Mouse (Mus musculus) forebrain, embryonic 14.5 days (tissue): ENCODE results near the gene Lrmda. TPM values are rescaled to one million over a fixed set of nuclear protein-coding genes. Genes with fewer than 3 reads are reported as not detected.

ENCODE experiments used
- ATAC-seq: fragments of 200-750 bp; cut with Nextera tagmentation; 2 replicates; pipeline ENCODE4 v1.8.0; 2017; ENCODE audit warnings: mild to moderate bottlenecking, moderate library complexity
- DNase-seq: peaks from one replicate; pipeline ENCODE4 v3.0.0-alpha.2; 2015; ENCODE audit warnings: low spot score
- H3K27ac ChIP-seq: fragments of 300-500 bp; sonication (generic); 2 replicates; pipeline ENCODE4 v1.5.1; 2014; ENCODE audit warnings: low read depth, mild to moderate bottlenecking, control low read depth, low read length, moderate library complexity
- H3K27me3 ChIP-seq: fragments of 300-500 bp; sonication (generic); replicated peaks from 2 replicates; pipeline ENCODE4 v1.6.1; 2014; ENCODE audit warnings: low read length, control low read depth, mixed read lengths; ENCODE audit not compliant: control insufficient read depth, insufficient read depth
- H3K36me3 ChIP-seq: fragments of 300-500 bp; sonication (generic); 2 replicates; pipeline ENCODE4 v1.6.1; 2014; ENCODE audit warnings: low read length, control low read depth; ENCODE audit not compliant: control insufficient read depth, insufficient read depth
- H3K4me1 ChIP-seq: fragments of 300-500 bp; sonication (generic); 2 replicates; pipeline ENCODE4 v1.6.1; 2014; ENCODE audit warnings: antibody characterized with exemption, low read length, control low read depth; ENCODE audit not compliant: control insufficient read depth, insufficient read depth
- H3K4me2 ChIP-seq: fragments of 300-500 bp; sonication (generic); 2 replicates; pipeline ENCODE4 v1.6.1; 2014; ENCODE audit warnings: mild to moderate bottlenecking, control low read depth, low read length
- H3K4me3 ChIP-seq: fragments of 300-500 bp; sonication (generic); 2 replicates; pipeline ENCODE4 v1.5.1; 2014; ENCODE audit warnings: low read depth, low read length, control low read depth
- H3K9ac ChIP-seq: fragments of 300-500 bp; sonication (generic); 2 replicates; pipeline ENCODE4 v1.6.1; 2014; ENCODE audit warnings: mild to moderate bottlenecking, low read length, control low read depth, moderate library complexity
- H3K9me3 ChIP-seq: fragments of 300-500 bp; sonication (generic); replicated peaks from 2 replicates; pipeline ENCODE4 v1.6.1; 2016; ENCODE audit warnings: low read length, control low read depth, mixed read lengths; ENCODE audit not compliant: control insufficient read depth
- WGBS: fragments of 180-500 bp; shearing (Covaris S2); extraction: QIAGEN DNeasy Blood & Tissue Kit; methylation state at CpG from one replicate; pipeline ENCODE4 v1.1.7; 2014; 5-methylcytosine and 5-hydroxymethylcytosine counted together
- polyA plus RNA-seq: library from polyadenylated mRNA; unstranded; fragments of >200 nt; fragmentation: Nextera tagmentation; extraction: Ambion mirVana; gene quantifications from 2 replicates; pipeline ENCODE4 v1.2.1, GENCODE M21; 2014

Gene Lrmda
- polyA plus RNA-seq, 1 experiment from 2014 or later: not detected

- H3K4me3 ChIP-seq: no peak overlapping the region
- ATAC-seq (no peak), DNase-seq (no peak)
- no peak overlapping the region for H3K4me2 ChIP-seq
- H3K36me3 ChIP-seq: no peaks in the 10 kb centered on the region
- H3K9me3 ChIP-seq: no peaks in the 10 kb centered on the region
- no peaks in the 10 kb centered on the region for H3K4me1 ChIP-seq
- no peaks in the 10 kb centered on the region for H3K27me3 ChIP-seq
- H3K9ac ChIP-seq: no peak overlapping the region
- WGBS: 12% methylated on average over 1 of the region's 1 CpGs
- no peak overlapping the region for H3K27ac ChIP-seq
These were observed 1025.8 kb downstream of the Lrmda start for GRCm38 (mm10) chr14:23045322-23045721.

- DNase-seq (peak; percentile 90), ATAC-seq (no peak)
- Histone ChIP-seq H3K36me3 (no peaks in the 10 kb centered on the region), H3K4me2 (no peak overlapping the region), H3K27ac (no peak overlapping the region), H3K9ac (no peak overlapping the region), H3K4me1 (no peaks in the 10 kb centered on the region), H3K9me3 (no peaks in the 10 kb centered on the region), H3K4me3 (no peak overlapping the region), H3K27me3 (no peaks in the 10 kb centered on the region)
- 17% methylated on average over 4 of the region's 4 CpGs for WGBS
These were observed 1026.8 kb downstream of the Lrmda start for GRCm38 (mm10) chr14:23046330-23046729.

DNA sequence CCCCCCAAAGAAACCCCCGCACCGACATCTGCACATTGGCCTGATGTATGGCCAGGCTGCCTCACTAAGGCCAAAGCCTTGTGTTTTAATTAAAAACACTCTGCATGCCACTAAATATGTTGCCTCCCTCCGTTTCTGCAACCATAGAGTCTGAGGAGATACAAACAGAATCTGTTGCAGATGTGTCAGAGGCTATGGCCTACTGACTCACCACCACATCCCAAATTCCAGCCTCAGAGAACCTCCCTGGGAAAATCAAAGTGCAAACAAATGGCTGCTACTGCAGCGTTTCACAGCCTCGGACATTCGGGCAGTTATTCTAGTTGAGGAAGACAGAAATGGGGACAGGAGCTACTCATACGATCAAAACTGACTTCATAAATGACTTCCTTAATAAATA, 1031.9 kb downstream of the Lrmda start:
- H3K4me3 ChIP-seq: no peak overlapping the region
- no peaks in the 10 kb centered on the region for H3K27me3 ChIP-seq
- no peak overlapping the region for H3K9ac ChIP-seq
- 90% methylated on average over 7 of the region's 7 CpGs for WGBS
- no peak overlapping the region for H3K4me2 ChIP-seq
- DNase-seq (no peak), ATAC-seq (no peak)
- 0 out of 2 replicates have a peak, but pooled peaks cover 5% of the 10 kb centered on the region for H3K4me1 ChIP-seq
- H3K36me3 ChIP-seq: no peaks in the 10 kb centered on the region
- no peaks in the 10 kb centered on the region for H3K9me3 ChIP-seq
- H3K27ac ChIP-seq: no peak overlapping the region

DNA sequence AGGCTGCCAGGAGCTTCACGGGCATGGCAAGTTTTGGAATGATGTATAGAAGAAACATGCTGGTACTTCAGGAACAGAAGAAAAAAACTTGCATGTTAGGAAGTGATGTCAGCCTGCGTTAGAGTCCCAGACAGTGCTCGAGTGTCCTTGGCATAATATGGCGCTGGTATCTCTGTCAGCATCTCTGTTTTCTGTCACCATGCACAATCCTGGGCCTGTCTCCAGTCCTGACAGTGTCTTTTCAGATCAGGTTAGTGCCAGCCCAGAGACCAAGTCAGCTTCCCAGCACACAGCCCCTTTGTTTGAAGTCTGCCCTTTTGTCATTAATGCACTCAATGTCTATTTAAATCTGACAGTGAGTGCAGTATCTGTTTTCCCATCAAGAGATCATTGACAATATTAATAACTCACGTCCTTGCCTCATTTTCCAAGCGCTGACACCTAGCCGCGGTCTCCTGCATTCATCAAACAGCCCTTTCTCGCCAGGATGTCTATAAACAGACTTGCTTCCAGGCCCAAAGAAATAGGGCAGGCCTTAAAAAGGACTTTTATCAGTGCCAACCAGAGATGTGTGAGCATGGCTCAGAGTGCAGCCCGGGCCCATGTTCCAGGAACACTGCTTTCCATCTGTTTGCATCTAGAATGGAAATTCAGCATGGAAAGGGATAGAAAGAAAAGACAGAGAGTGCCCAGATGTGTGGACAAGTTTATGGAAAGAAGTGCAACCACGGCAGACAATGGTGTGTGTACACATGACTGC, 1033.5 kb downstream of the Lrmda start:
- H3K36me3 ChIP-seq: no peaks in the 10 kb centered on the region
- 0 out of 2 replicates have a peak, but pooled peaks cover 5% of the 10 kb centered on the region for H3K4me1 ChIP-seq
- H3K4me2 ChIP-seq: no peak overlapping the region
- H3K9me3 ChIP-seq: no peaks in the 10 kb centered on the region
- no peaks in the 10 kb centered on the region for H3K27me3 ChIP-seq
- WGBS: 41% methylated on average over 11 of the region's 11 CpGs
- no peak overlapping the region for H3K4me3 ChIP-seq
- no peak overlapping the region for H3K9ac ChIP-seq
- H3K27ac ChIP-seq: peak overlapping the region; percentile 27; the same call in 1 of the 2 replicates
- no peak for ATAC-seq
- DNase-seq: peak; percentile 47

- H3K27ac ChIP-seq: no peak overlapping the region
- H3K9ac ChIP-seq: no peak overlapping the region
- 0 out of 2 replicates have a peak, but pooled peaks cover 5% of the 10 kb centered on the region for H3K4me1 ChIP-seq
- no peaks in the 10 kb centered on the region for H3K27me3 ChIP-seq
- H3K4me3 ChIP-seq: no peak overlapping the region
- ATAC-seq: no peak
- 87% methylated on average over 6 of the region's 6 CpGs for WGBS
- no peaks in the 10 kb centered on the region for H3K9me3 ChIP-seq
- DNase-seq: no peak
- no peaks in the 10 kb centered on the region for H3K36me3 ChIP-seq
- H3K4me2 ChIP-seq: no peak overlapping the region
These were observed 1037.9 kb downstream of the Lrmda start for GRCm38 (mm10) chr14:23057228-23057976.

DNA sequence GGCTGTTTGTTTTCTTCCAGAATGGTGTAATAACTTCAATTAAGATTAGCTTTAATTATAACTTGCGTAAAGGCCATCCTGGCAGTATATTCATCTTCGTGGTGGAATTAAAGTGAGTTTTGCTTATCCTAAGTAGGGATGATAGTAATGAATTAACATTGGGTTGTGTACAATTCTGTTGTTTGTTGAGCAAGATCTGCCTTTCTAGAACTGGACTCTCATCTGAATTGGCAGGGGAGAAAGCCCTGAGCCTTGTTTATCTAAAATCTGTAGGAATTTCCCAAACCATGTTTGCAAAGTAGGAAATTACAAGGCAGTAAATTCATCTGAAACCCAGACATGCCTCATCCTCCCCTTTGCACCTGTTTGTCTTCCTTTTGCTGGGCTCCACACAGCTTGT, 1038.5 kb downstream of the Lrmda start:
- Histone ChIP-seq H3K27ac (no peak overlapping the region), H3K27me3 (no peaks in the 10 kb centered on the region), H3K4me1 (0 out of 2 replicates have a peak, but pooled peaks cover 3% of the 10 kb centered on the region), H3K36me3 (no peaks in the 10 kb centered on the region), H3K9ac (no peak overlapping the region), H3K9me3 (no peaks in the 10 kb centered on the region), H3K4me3 (no peak overlapping the region), H3K4me2 (no peak overlapping the region)
- no peak for DNase-seq
- ATAC-seq: no peak
- 91% methylated on average over 2 of the region's 2 CpGs for WGBS

DNA sequence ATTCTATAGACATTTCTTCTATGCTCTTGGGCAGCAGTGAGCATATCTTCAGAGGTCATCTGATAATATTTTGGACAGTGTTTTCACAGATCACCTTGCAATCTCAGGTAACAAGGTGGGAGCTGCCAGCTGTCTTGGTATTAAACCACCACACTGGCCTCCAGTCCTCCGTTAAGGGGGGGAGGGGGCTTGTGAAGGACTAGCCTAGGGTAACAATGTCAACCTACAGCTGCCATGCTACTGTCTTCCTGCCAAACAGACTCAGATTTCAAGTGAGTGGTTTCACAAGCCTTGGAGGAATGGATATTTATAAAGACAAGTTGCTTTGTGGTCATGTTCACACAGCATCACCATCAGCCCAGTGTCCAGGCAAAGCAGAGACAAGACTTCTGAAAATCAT, 1059.2 kb downstream of the Lrmda start:
- Histone ChIP-seq H3K9me3 (no peaks in the 10 kb centered on the region), H3K4me3 (no peak overlapping the region), H3K27ac (no peak overlapping the region), H3K4me1 (no peaks in the 10 kb centered on the region), H3K36me3 (no peaks in the 10 kb centered on the region), H3K9ac (no peak overlapping the region), H3K4me2 (no peak overlapping the region), H3K27me3 (no peaks in the 10 kb centered on the region)
- no peak for ATAC-seq
- no peak for DNase-seq
- WGBS: 58% methylated on average over 1 of the region's 1 CpGs

DNA sequence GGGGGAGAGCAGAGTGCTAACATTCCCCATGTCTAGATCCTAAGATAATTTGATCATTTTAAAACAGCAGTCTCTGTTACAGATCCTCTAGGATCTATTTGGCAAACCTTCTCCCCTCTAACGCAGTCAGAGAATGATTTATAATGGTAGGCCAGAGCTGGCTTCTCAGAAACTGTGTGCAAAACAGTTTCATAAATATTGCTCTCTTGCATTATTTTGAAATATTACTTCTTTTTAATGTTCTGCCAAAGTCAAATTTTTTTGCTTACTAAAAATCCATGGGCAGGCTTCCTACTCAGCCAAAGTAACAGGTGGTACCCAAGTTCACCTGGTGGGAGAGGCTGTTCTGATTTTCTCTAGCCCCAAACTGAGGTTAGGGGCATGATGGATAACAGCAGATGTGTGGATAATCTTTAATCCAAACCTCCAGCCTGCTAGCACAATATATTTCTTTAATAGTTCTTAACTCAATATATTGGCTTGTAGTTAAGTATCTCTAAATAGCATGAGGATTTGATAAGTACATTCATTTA, 1064.8 kb downstream of the Lrmda start:
- H3K36me3 ChIP-seq: no peaks in the 10 kb centered on the region
- no peak overlapping the region for H3K4me2 ChIP-seq
- H3K27ac ChIP-seq: no peak overlapping the region
- no peaks in the 10 kb centered on the region for H3K4me1 ChIP-seq
- H3K27me3 ChIP-seq: no peaks in the 10 kb centered on the region
- no peak overlapping the region for H3K4me3 ChIP-seq
- H3K9me3 ChIP-seq: no peaks in the 10 kb centered on the region
- no peak for ATAC-seq
- H3K9ac ChIP-seq: no peak overlapping the region
- 89% methylated on average over 1 of the region's 1 CpGs for WGBS
- no peak for DNase-seq

- Histone ChIP-seq H3K27me3 (no peaks in the 10 kb centered on the region), H3K4me2 (no peak overlapping the region), H3K36me3 (no peaks in the 10 kb centered on the region), H3K9me3 (no peaks in the 10 kb centered on the region), H3K9ac (no peak overlapping the region), H3K4me1 (no peaks in the 10 kb centered on the region), H3K4me3 (no peak overlapping the region), H3K27ac (no peak overlapping the region)
- no peak for DNase-seq
- no peak for ATAC-seq
- 79% methylated on average over 1 of the region's 1 CpGs for WGBS
These were observed 1065.3 kb downstream of the Lrmda start for GRCm38 (mm10) chr14:23084797-23085196.
